Mouse (Mus musculus): ENCODE results near the gene Catspere2. TPM values are rescaled to one million over a fixed set of nuclear protein-coding genes. Genes with fewer than 3 reads are reported as not detected.
"Not testable (repeated sequence)": the region's sequence is repeated elsewhere in the genome, so short reads cannot be mapped to it uniquely, and the experiment has no call there.

Gene Catspere2
- 0.05 and 0.22 TPM in 2 replicates for polyA plus RNA-seq (2016; fragmentation: Nextera tagmentation; extraction: Ambion mirVana)

DNA sequence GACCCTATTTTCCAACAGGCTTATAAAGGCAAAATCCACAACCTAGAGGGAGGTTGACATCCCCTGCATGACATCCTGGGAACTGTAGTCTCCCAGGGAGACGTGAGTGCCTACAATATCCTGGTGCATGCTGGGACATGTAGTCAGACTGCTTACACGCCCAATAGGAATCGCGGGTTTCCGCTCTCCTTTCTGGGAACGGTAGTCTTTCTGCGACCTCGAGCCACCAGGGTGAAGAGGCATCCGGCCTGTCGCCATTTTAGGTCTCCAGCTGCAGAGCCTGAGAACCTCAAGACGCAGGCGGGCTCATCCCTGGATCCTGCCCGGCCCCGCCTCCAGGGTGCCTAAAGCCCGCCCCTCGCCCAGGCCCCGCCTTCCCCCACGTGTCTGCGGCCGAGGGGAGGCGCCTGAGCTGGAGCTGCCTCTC lies at the start of gene Catspere2:
Gene Catspere2 (plus strand): TSS at position 400 of the 427 bp plus-strand sequence.
- 0% methylated on average over 19 of the region's 21 CpGs for WGBS
- not testable (repeated sequence) for H3K9me3 ChIP-seq (replicated peaks); H3K27me3 ChIP-seq (ENCODE audit: low read depth, poor library complexity, severe bottlenecking); H3K4me1 ChIP-seq; H3K36me3 ChIP-seq
- Histone ChIP-seq H3K27ac (replicated peaks) (peak within 1 kb of the TSS; percentile 83), H3K4me3 (peak within 1 kb of the TSS; percentile 67)
- peak; percentile 90 for DNase-seq (ENCODE audit: low spot score)

DNA sequence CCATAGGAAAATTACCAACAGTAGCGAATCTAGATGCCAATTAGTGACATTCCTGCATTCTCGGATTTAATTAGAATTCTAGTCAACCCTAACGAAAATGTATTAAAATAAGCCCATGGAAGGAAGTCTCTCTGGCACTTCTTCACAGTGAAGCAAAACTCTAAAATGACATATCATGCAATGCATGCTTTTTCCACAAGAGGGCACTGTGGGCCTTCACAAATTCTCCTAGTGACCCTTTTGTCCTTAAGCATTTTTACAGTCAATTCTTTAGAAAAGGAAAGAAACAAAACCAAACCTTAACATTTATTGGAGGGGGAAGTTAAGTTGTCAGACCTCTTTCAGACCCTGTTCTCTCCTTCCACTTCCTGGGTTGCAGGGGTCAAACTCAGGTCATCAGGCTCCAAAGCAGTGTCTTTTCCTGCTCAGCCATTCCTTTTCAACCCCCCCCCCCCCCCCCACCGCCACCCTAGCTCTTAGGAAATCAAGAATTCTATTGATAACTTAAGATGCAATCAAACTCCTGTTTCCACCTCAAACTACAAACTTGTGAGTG lies 42.7 kb upstream of the Catspere2 start:
- WGBS = 10% methylated on average over 3 of the region's 4 CpGs
- DNase-seq (ENCODE audit: low spot score); H3K36me3 ChIP-seq; H3K27me3 ChIP-seq (ENCODE audit: low read depth, poor library complexity, severe bottlenecking); H3K4me1 ChIP-seq; H3K27ac ChIP-seq (replicated peaks); H3K9me3 ChIP-seq (replicated peaks); H3K4me3 ChIP-seq: not testable (repeated sequence)

DNA sequence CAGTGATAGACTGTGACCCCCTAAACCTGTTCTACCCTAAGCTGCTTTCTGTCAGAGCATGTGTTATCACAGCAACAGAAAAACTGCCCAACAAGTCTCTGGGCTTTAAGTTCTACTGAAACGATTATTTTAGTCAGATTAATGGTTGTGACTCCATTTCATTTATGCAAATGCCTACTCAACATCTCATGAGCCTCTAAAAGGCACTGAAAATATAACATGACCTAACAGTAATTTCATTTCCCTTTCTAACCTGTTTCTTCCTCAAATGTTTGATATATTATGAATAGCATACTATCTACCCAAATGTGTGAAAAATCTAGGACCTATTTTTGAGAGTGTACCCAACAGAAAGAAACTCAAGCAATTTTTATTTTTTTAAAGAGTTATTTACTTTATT lies 1.9 kb upstream of the Catspere2 start:
- WGBS = 80% methylated on average over 1 of the region's 1 CpGs
- H3K27ac ChIP-seq (replicated peaks) = no peak overlapping the region

DNA sequence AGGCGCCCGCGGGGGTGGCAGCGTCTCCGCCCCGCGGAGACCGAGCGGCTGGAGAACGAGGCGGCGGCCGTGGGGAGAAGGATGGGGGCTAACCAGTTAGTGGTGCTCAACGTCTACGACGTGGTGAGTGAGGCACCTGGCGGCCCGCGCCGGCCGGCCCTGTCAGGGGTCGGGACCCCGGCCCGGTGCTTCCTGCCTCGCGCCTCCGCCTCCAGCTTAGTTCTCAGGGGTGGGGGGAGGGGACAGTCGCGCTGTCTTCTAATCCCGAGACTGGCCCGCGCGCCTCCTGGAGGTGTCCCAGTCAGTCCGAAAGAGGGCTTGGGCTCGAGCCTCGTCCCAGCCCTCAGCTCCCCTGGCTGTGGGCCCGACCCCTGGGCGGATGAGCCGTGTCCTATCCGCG lies 359 bp downstream of the Catspere2 start:
- Histone ChIP-seq H3K4me3 (peak overlapping the region; percentile 67), H3K27ac (replicated peaks) (peak overlapping the region; percentile 83)
- H3K36me3 ChIP-seq; DNase-seq (ENCODE audit: low spot score); H3K27me3 ChIP-seq (ENCODE audit: low read depth, poor library complexity, severe bottlenecking); H3K9me3 ChIP-seq (replicated peaks); H3K4me1 ChIP-seq: not testable (repeated sequence)
- WGBS = 1% methylated on average over 16 of the region's 41 CpGs

More for the DNA sequence above, 1.9 kb upstream of the Catspere2 start:
- DNase-seq (ENCODE audit: low spot score) = no peak
- Histone ChIP-seq H3K27me3 (ENCODE audit: low read depth, poor library complexity, severe bottlenecking) (no peaks in the 10 kb centered on the region), H3K4me1 (peaks cover 6% of the 10 kb centered on the region; the same call in 1 of the 2 replicates), H3K4me3 (no peak overlapping the region), H3K9me3 (replicated peaks) (no peaks in the 10 kb centered on the region), H3K36me3 (no peaks in the 10 kb centered on the region)

DNA sequence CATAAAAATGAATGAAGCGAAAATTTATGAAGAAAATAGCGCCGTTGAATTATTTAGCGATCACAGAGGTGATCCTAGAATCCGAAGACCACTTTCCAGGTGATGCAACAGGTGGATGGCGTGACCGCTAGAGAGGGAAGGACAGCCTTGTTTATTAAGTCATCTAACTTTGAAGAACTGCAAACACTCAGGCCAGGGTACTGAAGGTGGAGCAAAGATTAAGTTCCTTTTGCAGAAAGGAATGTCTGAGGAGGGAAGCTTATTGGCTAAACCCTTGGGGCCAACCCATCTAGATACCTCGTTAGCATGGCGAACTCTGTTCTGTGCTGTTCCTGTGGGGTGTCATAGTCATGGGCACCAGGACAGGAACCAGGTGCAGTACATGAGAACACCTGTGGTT lies 983 bp downstream of the Catspere2 start:
- Histone ChIP-seq H3K4me3 (peak overlapping the region; percentile 39), H3K27ac (replicated peaks) (no peak overlapping the region), H3K9me3 (replicated peaks) (no peaks in the 10 kb centered on the region), H3K4me1 (peaks cover 6% of the 10 kb centered on the region; the same call in 1 of the 2 replicates), H3K36me3 (no peaks in the 10 kb centered on the region), H3K27me3 (ENCODE audit: low read depth, poor library complexity, severe bottlenecking) (no peaks in the 10 kb centered on the region)
- DNase-seq (ENCODE audit: low spot score) = no peak
- 65% methylated on average over 9 of the region's 9 CpGs for WGBS

DNA sequence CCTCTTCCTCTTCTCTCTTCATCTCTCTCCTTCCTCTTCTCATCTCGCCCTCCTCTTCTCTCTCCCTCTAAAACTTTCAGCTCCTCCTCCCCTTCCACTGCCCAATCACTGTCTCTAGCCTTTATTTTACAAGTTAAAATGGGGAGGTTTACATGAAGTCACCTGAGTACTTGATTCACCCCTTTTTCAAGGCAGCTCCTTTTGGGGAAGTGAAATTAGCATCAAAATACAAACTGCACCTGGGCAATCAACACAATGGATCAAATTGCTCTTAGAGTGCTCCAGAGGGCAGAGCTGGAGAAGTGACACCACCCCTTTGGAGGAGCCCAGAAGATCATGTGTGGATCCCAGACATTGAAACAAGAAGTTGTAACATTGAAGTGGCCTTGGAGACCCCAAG lies 4.3 kb downstream of the Catspere2 start:
- 76% methylated on average over 1 of the region's 1 CpGs for WGBS
- not testable (repeated sequence) for DNase-seq (ENCODE audit: low spot score); H3K27ac ChIP-seq (replicated peaks); H3K27me3 ChIP-seq (ENCODE audit: low read depth, poor library complexity, severe bottlenecking); H3K9me3 ChIP-seq (replicated peaks); H3K4me1 ChIP-seq; H3K36me3 ChIP-seq; H3K4me3 ChIP-seq

DNA sequence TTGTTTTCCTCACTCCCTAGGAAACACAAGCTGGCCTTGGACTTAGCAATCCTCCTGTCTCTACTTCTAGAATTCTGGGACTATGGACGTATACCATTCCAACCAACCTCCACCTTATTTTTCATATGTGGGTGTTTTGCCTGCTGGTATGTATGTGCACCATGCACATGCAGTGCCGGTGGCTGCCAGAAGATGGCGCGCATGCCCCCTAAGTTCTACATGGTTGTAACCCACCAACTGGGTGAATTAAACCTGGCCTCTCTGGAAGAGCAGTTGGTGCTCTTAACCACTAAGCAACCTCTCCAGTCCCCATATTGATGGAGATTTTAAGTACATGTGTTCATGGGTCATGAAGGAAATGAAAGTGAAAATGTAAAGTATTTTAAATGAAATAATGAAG lies 89.6 kb downstream of the Catspere2 start:
- not testable (repeated sequence) for H3K9me3 ChIP-seq (replicated peaks)
- WGBS = 55% methylated on average over 4 of the region's 4 CpGs

DNA sequence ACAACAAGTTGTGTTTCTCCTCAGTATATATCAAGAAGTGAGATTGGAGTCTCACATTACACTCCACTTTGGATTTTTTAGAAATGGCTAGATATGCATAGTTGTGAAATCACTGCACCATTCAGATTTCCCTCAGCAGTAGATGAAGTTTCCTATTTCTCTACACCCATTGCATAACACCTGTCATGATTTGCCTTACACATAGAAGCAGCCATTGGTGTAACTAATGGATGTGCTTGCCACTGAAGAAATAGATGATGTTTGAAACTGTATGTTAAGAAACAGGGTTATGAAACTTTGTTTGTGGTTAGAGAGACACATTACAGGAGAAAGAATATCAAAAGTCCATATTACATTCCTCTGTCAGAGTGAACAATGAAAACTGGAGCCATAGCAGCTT lies 114.6 kb downstream of the Catspere2 start:
- H3K9me3 ChIP-seq (replicated peaks); DNase-seq (ENCODE audit: low spot score); H3K27ac ChIP-seq (replicated peaks); H3K4me3 ChIP-seq; H3K36me3 ChIP-seq; H3K4me1 ChIP-seq; H3K27me3 ChIP-seq (ENCODE audit: low read depth, poor library complexity, severe bottlenecking): not testable (repeated sequence)

More for the DNA sequence above, 89.6 kb downstream of the Catspere2 start:
- not testable (repeated sequence) for H3K27me3 ChIP-seq (ENCODE audit: low read depth, poor library complexity, severe bottlenecking); H3K4me1 ChIP-seq; DNase-seq (ENCODE audit: low spot score); H3K36me3 ChIP-seq; H3K4me3 ChIP-seq; H3K27ac ChIP-seq (replicated peaks)

DNA sequence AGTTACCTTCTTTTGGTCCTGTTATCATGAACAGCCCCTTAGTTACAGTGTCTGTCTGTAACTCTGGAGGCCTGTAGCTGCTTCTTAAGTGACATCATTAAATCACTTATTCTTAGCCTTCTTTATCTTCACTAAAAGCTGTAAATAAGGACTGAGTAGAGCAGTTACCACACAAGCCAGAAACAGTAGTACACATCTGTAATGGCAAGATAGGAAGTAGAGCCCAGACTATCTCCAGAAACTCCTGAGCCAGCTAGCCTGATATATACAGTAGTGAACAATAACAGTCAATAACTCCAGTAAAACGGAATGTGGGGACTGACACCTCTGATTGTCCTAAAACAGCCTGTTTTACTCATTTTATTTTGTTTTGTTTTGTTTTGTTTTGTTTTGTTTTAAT lies 125.3 kb downstream of the Catspere2 start:
- H3K4me1 ChIP-seq; H3K9me3 ChIP-seq (replicated peaks); H3K27me3 ChIP-seq (ENCODE audit: low read depth, poor library complexity, severe bottlenecking); H3K27ac ChIP-seq (replicated peaks); H3K4me3 ChIP-seq; H3K36me3 ChIP-seq; DNase-seq (ENCODE audit: low spot score): not testable (repeated sequence)
- 87% methylated on average over 1 of the region's 1 CpGs for WGBS

DNA sequence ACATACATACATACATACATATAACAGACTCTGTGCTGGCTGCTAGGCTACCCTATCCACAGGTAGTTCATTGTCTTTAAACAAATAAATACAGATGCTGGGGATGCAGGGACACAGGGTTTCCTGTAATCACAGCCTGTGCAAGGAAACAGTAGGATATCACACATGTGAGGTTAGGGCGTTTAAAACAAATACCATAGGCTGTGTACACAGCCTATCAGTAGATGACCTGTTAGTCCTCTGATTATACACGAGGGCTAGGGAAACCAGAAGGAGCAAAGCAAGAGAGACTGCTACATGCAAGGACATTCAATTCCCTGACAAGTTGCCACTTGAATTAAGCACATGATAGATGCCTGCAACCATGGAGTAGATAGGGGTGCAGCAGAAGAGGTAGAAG lies 139.0 kb downstream of the Catspere2 start:
- not testable (repeated sequence) for H3K36me3 ChIP-seq; H3K4me1 ChIP-seq; H3K27me3 ChIP-seq (ENCODE audit: low read depth, poor library complexity, severe bottlenecking); DNase-seq (ENCODE audit: low spot score); H3K4me3 ChIP-seq; H3K27ac ChIP-seq (replicated peaks); H3K9me3 ChIP-seq (replicated peaks)
- 82% methylated on average over 2 of the region's 2 CpGs for WGBS

DNA sequence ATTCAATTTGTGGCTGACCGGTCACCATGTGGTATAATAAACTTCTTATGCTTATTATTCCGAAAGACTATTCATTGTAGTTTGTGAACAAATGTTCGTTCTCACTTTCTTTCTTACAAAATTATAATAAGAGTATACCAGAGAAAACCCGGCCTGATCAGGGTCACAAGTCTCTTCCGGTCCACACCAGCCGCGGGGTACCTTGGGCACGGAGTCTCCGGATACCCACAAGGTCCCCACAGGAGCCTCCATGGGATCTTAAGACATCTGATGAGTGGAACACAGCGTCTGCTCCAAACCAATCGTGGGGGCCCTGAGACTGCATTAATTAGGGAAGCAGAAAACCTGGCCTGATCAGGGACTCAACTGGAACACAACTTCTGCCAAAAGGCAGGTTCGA lies 151.1 kb downstream of the Catspere2 start:
- H3K4me1 ChIP-seq = no peaks in the 10 kb centered on the region
- H3K9me3 ChIP-seq (replicated peaks) = no peaks in the 10 kb centered on the region
- no peak for DNase-seq (ENCODE audit: low spot score)
- WGBS = 93% methylated on average over 12 of the region's 12 CpGs
- no peaks in the 10 kb centered on the region for H3K36me3 ChIP-seq
- no peak overlapping the region for H3K4me3 ChIP-seq
- H3K27me3 ChIP-seq (ENCODE audit: low read depth, poor library complexity, severe bottlenecking) = no peaks in the 10 kb centered on the region
- no peak overlapping the region for H3K27ac ChIP-seq (replicated peaks)

DNA sequence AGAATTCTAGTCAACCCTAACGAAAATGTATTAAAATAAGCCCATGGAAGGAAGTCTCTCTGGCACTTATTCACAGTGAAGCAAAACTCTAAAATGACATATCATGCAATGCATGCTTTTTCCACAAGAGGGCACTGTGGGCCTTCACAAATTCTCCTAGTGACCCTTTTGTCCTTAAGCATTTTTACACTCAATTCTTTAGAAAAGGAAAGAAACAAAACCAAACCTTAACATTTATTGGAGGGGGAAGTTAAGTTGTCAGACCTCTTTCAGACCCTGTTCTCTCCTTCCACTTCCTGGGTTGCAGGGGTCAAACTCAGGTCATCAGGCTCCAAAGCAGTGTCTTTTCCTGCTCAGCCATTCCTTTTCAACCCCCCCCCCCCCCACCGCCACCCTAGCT lies 163.3 kb downstream of the Catspere2 start:
- not testable (repeated sequence) for H3K9me3 ChIP-seq (replicated peaks); H3K36me3 ChIP-seq; H3K4me3 ChIP-seq; H3K27ac ChIP-seq (replicated peaks); H3K27me3 ChIP-seq (ENCODE audit: low read depth, poor library complexity, severe bottlenecking); DNase-seq (ENCODE audit: low spot score); H3K4me1 ChIP-seq
- WGBS = 3% methylated on average over 1 of the region's 2 CpGs

DNA sequence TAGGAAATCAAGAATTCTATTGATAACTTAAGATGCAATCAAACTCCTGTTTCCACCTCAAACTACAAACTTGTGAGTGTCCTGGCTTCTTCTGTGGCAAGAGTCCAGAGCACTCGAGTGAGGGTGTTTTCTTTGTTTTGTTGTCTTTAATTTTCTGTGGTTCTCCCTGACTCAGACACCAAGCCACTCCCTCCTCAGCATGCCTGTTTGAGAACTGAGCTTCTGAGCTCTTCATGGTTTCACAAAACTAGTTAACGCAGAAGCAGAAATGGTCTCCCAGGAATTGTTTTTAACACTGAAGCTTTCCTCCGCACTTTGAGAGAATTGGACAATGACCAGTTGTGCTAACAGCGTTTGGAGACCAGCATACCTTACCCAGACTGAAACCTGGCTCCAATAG lies 163.7 kb downstream of the Catspere2 start:
- 0 out of 2 replicates have a peak overlapping the region, but pooled peaks have one; percentile 33 for H3K27ac ChIP-seq (replicated peaks)
- not testable (repeated sequence) for H3K4me1 ChIP-seq; H3K4me3 ChIP-seq; H3K9me3 ChIP-seq (replicated peaks); H3K36me3 ChIP-seq; DNase-seq (ENCODE audit: low spot score); H3K27me3 ChIP-seq (ENCODE audit: low read depth, poor library complexity, severe bottlenecking)
- 55% methylated on average over 4 of the region's 4 CpGs for WGBS

DNA sequence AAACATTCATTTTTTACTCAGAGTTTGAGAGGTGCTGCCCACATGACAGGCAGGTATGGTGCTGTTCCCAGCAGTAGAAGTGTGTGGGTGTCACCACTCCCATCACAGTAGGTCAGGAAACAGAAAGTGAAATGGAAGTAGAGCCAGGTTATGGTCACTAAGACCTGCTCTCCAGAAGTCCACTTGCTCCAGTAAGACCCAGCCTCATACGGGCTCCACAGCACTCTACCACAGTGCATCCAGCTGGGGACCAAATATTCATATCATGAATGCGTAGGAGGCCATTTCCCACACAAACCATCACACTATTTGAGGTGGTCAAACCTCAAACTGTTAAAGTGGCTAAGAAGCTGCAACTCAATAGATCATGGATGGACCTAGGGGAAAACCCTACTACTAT lies 199.0 kb downstream of the Catspere2 start:
- Histone ChIP-seq H3K27ac (replicated peaks) (no peak overlapping the region), H3K36me3 (no peaks in the 10 kb centered on the region), H3K4me1 (peaks cover 5% of the 10 kb centered on the region), H3K27me3 (ENCODE audit: low read depth, poor library complexity, severe bottlenecking) (no peaks in the 10 kb centered on the region), H3K4me3 (no peak overlapping the region), H3K9me3 (replicated peaks) (no peaks in the 10 kb centered on the region)
- 92% methylated on average over 2 of the region's 2 CpGs for WGBS
- no peak for DNase-seq (ENCODE audit: low spot score)

All from midbrain, embryonic 10.5 days (tissue).